Mouse (Mus musculus) Patski (cell line): ENCODE data around the gene Btbd19. TPM values are rescaled to one million over a fixed set of nuclear protein-coding genes. Genes with fewer than 3 reads are reported as not detected.
A peak's percentile ranks its signal among the peaks of the same experiment; 100 is the strongest.

Experiments used
- ATAC-seq: fragments of 100-300 bp; one replicate; pipeline ENCODE4 v1.8.0; 2021
- CTCF ChIA-PET: fragments of 350-600 bp; sonication (Branson Sonifier 250); formaldehyde crosslinking; loops from one replicate; lab custom pipeline; 2022; ENCODE audit warnings: inconsistent platforms; lab: Charles Lee
- POLR2A ChIA-PET: fragments of 350-600 bp; sonication (Branson Sonifier 250); formaldehyde crosslinking; loops from one replicate; lab custom pipeline; 2022; ENCODE audit warnings: antibody characterized with exemption, inconsistent platforms; lab: Charles Lee
- DNase-seq: peaks from one replicate; pipeline ENCODE4 v3.0.0-alpha.2; 2011; ENCODE audit warnings: low read depth, low spot score
- H3K27me3 ChIP-seq: fragments of 371-371 bp; one replicate; pipeline ENCODE4 v1.5.1; 2021
- CTCF ChIP-seq: fragments of 100-300 bp; IDR thresholded peaks from one replicate; pipeline ENCODE4 v1.5.1; 2021
- in situ Hi-C: fragments of 300-500 bp; cut with MboI; formaldehyde crosslinking; loops from 3 replicates; pipeline ENCODE4 v1.11.1; 2018; ENCODE audit warnings: low pct_unique_long_range_greater_than_20kb, mixed read lengths
- polyA plus RNA-seq: library from polyadenylated mRNA; unstranded; gene quantifications from one replicate; pipeline ENCODE4 v1.2.3, GENCODE M21; 2021

Btbd19 gene
- polyA plus RNA-seq, 1 experiment from 2014 or later, result 37.2 TPM

DNA sequence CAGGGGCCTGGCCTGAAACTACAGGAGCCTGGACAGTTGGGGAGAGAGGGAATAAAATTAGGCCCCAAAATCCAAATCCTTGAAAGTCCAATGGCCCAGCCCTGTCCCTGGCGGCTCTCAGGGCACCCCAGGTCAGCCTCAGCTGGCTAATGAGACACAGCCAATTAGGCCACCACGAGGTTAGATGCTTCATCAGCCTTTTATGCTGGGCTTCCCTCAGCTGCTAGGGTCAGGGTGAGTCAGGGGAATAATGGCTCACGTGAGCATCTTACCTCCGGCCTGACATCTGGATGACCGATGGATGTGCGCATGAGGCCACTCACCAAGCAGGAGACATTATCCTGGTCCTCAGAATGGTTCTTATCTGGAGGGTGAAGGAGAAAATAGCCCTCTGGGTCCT is 5.3 kb upstream of the Btbd19 start:
- CTCF ChIA-PET, result no interaction called here
- ATAC-seq, result no peak

DNA sequence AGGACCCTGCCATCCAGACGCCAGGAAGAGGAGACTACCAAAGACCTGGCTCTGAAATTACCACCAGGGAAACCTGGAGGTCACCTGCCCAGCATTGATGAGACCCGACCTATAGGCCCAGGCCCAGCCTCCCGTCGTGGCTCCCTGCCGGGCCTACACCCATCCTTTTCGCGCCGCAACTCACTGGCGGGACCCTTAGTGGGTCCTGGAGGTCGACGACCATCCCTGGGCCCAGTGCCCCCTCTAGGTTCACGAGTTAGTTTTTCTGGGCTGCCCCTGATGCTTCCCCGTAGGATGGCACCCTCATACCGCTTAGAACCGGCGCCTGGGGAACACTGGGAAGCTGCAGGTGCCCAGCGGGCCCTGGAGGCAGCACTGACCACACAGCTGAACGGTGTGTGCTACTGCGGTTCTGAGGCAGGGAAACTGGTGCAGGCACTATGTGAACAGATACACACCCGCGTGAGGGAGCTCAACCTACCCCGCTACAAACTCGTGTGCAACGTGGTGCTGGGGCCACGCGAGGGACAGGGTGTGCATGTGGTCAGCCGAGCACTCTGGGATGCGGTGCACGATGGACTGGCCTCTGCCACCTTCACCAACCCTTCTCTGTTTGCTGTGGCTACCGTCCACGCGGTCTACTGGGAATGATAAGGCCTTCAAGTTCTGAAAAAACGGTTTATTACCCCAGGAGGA is 2.6 kb upstream of the Btbd19 start:
- in situ Hi-C loops, result loop anchor here (10.0 kb wide), 1 partner anchor 403 kb away; the partner anchor contains the start of gene Tesk2
- POLR2A ChIA-PET, result no interaction called here
- H3K27me3 ChIP-seq, result no peaks in the 10 kb centered on the region
- ATAC-seq (no peak), DNase-seq (no peak)
- CTCF ChIA-PET, result interaction anchor here (1.1 kb wide), 1 partner anchor 11 kb away, joined by 3 read pairs; no protein-coding TSS in a partner anchor
- TF ChIP-seq CTCF, result no peak

More for the DNA sequence above, 5.3 kb upstream of the Btbd19 start:
- no peak for DNase-seq
- POLR2A ChIA-PET, result no interaction called here
- no peak for TF ChIP-seq CTCF
- in situ Hi-C loops, result loop anchor here (5.0 kb wide), 1 partner anchor 308 kb away; the partner anchor contains the start of gene Hpdl
- no peaks in the 10 kb centered on the region for H3K27me3 ChIP-seq

DNA sequence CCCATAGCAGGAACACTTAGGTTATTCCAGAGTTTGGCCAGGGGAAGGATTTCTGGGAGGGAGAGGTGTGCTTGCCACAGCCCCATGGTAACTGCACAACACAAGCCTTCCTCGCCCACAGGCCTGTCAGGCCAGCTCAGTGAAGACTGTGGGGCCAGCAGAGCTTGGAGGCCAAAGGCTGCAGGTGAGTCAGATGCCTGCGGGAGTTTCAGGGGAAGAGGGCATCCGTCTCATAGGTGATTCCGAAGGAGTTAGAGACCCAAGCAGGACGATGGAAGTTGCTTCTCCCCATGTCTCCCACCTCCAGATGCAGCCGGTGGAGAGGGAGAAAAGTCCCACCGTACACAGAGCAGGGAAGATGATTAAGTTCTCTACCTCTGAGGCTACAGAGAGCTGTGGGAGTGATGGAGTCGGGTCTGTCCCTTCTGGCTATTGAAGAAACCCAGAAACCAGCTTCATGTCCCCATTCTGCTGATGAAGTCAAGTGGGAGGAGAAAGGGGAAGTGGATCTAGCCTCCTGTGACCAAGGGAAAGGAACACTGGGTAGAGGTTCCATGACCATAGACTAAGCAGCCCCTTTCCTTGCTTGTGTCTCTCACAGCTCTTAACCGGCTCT is 1.3 kb upstream of the Btbd19 start, which contains the start of gene Tctex1d4:
TSS of gene Tctex1d4 (plus strand) at position 120 of the 616 bp plus-strand sequence.
- peak; percentile 65 for ATAC-seq
- ChIA-PET POLR2A (no interaction called here), CTCF (interaction anchor here (1.1 to 1.5 kb wide), 4 partner anchors 14 to 124 kb away, joined by 3 to 4 read pairs (median 4); no protein-coding TSS in a partner anchor)
- no peak for TF ChIP-seq CTCF
- DNase-seq, result no peak
- H3K27me3 ChIP-seq, result no peaks in the 10 kb centered on the region
- in situ Hi-C loops, result loop anchor here (10.0 kb wide), 1 partner anchor 402 kb away; the partner anchor contains the start of gene Tesk2

DNA sequence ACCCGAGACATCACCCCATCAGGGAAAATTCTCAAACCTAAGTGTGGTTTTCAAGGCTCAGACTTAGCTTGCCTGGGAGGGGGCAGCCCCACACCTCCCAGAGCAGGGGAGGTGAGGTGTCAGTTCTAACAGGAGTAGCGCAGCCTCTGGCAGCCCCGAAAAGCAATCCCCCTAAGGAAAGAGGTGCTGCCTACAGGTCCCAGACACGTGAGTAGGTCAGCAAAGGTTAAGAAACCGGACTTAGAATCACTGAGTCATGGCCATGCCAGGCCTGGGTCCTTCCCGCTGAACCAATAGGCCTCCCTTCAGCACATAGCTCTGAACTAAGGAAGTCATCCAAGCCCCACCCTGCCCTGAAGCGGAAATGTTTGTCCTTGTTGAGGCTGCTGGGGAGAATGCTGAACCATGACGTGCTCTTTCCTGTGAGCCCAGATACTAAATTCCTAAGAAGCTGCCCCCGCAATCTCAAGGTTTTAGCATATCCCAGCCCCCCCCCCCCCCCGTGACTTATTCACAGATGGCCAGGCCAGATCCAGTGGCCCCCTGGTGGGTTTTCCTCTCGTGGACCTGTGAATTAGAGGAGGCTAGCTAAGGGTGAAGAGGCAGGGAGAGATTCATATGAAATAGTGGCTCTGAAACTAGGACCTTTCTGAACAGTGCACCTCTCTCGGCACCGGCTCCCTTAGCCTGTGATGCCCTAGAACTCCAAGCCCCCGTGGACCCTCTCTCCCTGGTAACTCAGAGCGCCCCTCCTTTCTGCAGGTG is 567 bp upstream of the Btbd19 start:
- no peaks in the 10 kb centered on the region for H3K27me3 ChIP-seq
- TF ChIP-seq CTCF, result no peak
- ChIA-PET CTCF (interaction anchor here (1.1 to 1.5 kb wide), 5 partner anchors 8 to 124 kb away, joined by 3 to 5 read pairs (median 4); partner anchors contain the start of gene Plk3), POLR2A (interaction anchor here (1.2 kb wide), 1 partner anchor 310 kb away, joined by 3 read pairs; no protein-coding TSS in a partner anchor)
- in situ Hi-C loops, result loop anchor here (10.0 kb wide), 1 partner anchor 401 kb away; the partner anchor contains the start of gene Tesk2
- DNase-seq, result no peak
- peak; percentile 77 for ATAC-seq

DNA sequence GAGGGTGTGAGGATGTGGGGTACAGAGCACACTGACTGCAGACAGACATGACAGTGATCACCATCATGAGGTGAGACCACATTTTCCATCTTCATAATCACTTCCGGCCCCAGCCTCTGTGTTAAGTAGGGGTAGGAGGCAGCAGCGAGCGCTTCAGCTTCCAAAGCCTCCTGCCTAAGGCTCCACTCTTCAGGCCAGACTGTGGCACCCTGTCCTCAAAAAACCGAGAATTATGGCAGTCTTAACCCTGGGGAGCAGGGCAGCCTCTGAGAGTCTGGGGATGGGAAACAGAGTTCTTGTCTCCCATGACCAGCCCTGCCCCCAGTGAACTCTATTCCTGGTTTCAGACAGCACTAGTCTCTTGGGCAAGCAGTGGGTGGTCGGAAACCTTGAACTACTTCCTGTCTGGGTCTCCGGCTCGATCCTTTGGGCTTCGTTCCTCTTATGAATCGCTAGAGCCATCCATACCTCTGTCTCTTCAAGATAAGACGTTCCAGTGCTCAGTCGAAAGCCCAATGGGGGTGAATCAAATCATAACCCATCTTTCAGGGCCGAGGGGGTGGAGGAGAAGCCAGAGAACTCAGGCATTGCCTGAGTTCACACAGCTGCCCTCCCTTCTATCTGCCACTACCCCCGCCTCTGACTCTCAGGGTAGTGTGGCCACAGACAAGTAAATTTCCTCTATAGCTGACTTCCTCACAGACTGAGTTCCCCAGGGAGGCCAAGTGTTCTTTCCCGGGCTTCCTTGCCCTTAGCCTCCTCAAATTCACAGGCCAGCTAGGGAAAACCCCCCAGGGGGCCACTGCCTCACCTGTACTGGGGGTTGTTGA is 792 bp downstream of the Btbd19 start:
- DNase-seq (no peak), ATAC-seq (no peak)
- H3K27me3 ChIP-seq, result no peaks in the 10 kb centered on the region
- ChIA-PET POLR2A (interaction anchor here (1.2 kb wide), 1 partner anchor 309 kb away, joined by 3 read pairs; no protein-coding TSS in a partner anchor), CTCF (interaction anchor here (1.3 kb wide), 1 partner anchor 9 kb away, joined by 5 read pairs; the partner anchor contains the start of gene Plk3)
- TF ChIP-seq CTCF, result no peak
- in situ Hi-C loops, result loop anchor here (10.0 kb wide), 1 partner anchor 400 kb away; the partner anchor contains the start of gene Tesk2

DNA sequence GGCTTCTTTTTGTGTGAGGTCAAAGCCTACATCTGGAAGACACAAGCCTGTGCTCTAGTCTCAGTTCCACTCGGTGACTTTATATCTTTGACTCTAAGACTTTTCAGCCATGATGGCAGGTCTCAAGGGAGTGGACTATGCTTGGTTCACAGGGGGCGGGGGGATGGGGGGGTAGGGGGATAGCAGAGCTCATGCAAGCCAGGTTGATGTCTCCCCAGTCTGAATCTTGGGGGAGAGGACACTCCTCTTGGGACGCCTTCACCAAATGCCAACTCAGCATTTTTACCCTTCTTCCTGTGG is 1.4 kb downstream of the Btbd19 start:
- no peak for TF ChIP-seq CTCF
- in situ Hi-C loops, result loop anchor here (10.0 kb wide), 1 partner anchor 399 kb away; the partner anchor contains the start of gene Tesk2
- ATAC-seq (no peak), DNase-seq (no peak)
- CTCF ChIA-PET, result no interaction called here
- no peaks in the 10 kb centered on the region for H3K27me3 ChIP-seq
- POLR2A ChIA-PET, result no interaction called here

DNA sequence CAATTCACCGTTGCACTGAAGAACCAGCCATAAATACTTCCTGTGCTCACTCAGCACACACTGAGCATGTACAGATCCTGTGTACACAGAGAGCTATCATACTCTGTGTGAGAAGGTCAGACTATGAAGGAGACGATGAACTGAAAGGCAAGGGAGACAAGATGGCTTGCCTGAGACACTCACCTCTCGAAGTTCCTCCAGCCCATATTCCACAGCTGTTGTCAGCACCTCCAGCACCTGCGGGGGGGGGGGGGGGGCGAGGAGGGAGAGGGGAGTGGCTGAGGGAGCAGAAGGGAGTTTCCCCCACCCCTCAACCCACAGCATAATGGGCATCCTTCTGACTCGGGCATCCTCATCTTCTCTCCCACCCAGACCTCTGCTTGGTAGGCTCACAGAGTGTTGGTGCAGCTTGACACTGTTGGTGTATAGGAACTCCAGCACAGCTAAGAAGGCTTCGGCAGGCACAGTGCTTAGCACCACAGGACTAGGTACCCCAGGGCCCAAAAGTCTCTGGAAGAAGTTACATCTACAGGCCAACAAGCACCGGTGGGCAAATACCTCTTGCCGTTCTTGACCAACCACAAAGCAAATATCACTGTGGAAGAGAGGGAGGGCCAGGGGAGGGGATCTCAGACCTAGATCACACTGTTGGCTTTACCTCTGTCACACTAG is 1.8 kb downstream of the Btbd19 start:
- DNase-seq, result no peak
- TF ChIP-seq CTCF, result no peak
- in situ Hi-C loops, result loop anchor here (10.0 kb wide), 1 partner anchor 399 kb away; the partner anchor contains the start of gene Tesk2
- POLR2A ChIA-PET, result interaction anchor here (3.4 kb wide), 1 partner anchor 9 kb away, joined by 8 read pairs; the partner anchor contains the start of gene Plk3
- no peaks in the 10 kb centered on the region for H3K27me3 ChIP-seq
- CTCF ChIA-PET, result interaction anchor here (3.7 kb wide), 1 partner anchor 9 kb away, joined by 19 read pairs; the partner anchor contains the start of gene Plk3
- ATAC-seq, result no peak

DNA sequence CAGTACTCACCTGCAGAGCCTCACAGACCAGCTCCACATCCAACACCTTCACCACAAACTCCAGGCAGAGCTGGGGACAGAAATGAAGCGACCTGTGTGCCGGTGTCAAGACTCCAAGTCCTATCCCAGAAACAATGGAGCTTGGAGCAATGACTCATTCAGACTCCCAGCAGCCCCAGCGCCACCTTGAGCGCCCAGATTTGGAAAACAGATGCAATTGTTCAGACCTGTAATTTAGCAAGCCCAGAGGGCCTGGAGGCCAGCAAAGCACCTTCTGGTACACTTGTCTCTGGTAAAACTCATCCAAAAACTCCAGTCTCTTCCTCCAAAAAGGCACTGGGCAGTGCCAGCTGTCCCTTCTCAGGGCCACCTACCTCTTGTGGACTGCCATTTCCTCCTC is 3.3 kb downstream of the Btbd19 start:
- no peaks in the 10 kb centered on the region for H3K27me3 ChIP-seq
- TF ChIP-seq CTCF, result no peak
- DNase-seq, result no peak
- POLR2A ChIA-PET, result interaction anchor here (3.4 kb wide), 1 partner anchor 11 kb away, joined by 8 read pairs; the partner anchor contains the start of gene Plk3
- in situ Hi-C loops, result loop anchor here (10.0 kb wide), 1 partner anchor 397 kb away; the partner anchor contains the start of gene Tesk2
- CTCF ChIA-PET, result interaction anchor here (1.1 to 3.7 kb wide), 4 partner anchors 11 to 126 kb away, joined by 3 to 19 read pairs (median 12); partner anchors contain the start of genes Hectd3 and Plk3
- ATAC-seq, result no peak
